Mouse (Mus musculus): ENCODE measurements around the gene Mcoln3. TPM values are rescaled to one million over a fixed set of nuclear protein-coding genes. Genes with fewer than 3 reads are reported as not detected.

Mcoln3 gene
- polyA plus RNA-seq, 1 experiment from 2014 or later: 0.61 TPM

DNA sequence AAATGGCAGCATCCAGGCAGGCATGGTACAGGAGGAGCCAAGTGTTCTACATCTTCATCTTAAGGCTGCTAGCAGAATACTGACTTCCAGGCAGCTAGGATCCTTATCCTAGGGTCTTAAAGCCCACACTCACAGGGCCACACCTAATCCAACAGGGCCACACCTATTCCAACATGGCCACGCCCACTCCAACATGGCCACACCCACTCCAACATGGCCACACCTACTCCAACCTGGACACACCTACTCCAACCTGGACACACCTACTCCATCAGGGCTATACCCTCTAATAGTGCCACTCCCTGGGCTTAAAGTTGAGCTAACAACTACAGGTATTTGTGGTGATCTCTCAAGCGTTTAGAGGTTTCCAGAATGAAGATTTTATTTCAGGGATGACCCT is 63.1 kb downstream of the Mcoln3 start:
- Histone ChIP-seq H3K4me2 (no peak overlapping the region), H3K36me3 (peaks cover 2% of the 10 kb centered on the region; the same call in 1 of the 2 replicates), H3K27ac (no peak overlapping the region), H3K4me1 (peaks cover 7% of the 10 kb centered on the region; the same call in 1 of the 2 replicates), H3K27me3 (replicated peaks) (no peaks in the 10 kb centered on the region), H3K9me3 (replicated peaks) (no peaks in the 10 kb centered on the region), H3K4me3 (no peak overlapping the region), H3K9ac (no peak overlapping the region)
- WGBS (ENCODE audit: insufficient replicate concordance): 21% methylated on average over 2 of the region's 2 CpGs
- no peak for ATAC-seq

DNA sequence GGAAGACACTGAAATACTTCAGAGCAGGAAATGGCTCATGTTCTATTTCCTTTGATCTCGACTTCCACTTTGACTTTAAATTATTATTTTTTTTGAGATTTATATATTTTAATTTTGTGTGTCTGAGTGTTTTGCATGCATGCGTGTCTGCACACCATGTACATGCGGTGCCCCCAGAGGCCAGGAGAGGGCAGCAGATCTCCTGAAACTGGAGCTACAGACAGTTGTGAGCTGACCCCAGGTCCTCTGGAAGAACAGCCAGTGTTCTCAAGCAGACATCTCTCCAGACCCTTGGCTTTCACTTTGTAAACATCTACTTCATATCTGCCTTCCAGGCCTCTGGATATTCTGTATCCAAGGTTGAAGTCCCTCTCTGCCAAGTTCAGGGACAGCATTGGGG is 63.7 kb downstream of the Mcoln3 start:
- Histone ChIP-seq H3K27me3 (replicated peaks) (no peaks in the 10 kb centered on the region), H3K4me2 (no peak overlapping the region), H3K27ac (no peak overlapping the region), H3K9me3 (replicated peaks) (no peaks in the 10 kb centered on the region), H3K36me3 (peaks cover 2% of the 10 kb centered on the region; the same call in 1 of the 2 replicates), H3K9ac (no peak overlapping the region), H3K4me3 (no peak overlapping the region), H3K4me1 (peaks cover 7% of the 10 kb centered on the region; the same call in 1 of the 2 replicates)
- WGBS (ENCODE audit: insufficient replicate concordance): 30% methylated on average over 3 of the region's 3 CpGs
- no peak for ATAC-seq

DNA sequence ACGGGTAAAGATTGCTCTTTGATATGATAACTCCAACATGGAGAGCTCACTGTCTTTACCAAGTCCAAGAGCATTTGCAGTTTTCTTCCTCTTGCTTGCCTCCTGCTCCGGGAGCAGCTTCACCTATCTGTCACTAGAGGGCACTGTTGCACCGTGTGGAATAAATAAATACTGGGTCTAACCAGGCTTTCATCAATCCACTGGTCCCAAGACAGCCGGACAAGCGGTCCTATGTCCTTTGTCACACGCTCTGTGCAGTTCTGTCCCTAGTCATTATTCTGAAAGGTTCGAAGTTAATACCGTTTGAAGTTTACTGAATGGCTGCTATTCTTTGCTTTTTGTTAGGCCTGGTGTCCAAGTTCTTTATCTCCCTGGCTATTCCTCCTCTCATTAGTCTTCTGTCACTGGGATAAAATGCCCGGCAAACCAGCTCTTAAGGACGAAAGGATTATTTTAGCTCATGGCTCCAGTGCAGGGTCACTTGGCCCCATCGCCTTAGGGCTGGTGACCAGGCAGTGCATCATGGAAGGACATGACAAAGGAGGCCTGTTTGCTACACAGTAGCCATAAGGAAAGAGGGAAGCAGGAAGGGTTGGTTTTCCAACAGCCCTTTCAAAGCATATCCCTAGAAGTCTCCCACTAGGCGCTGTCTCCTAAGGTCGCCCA is 67.9 kb downstream of the Mcoln3 start:
- Histone ChIP-seq H3K4me1 (peaks cover 4% of the 10 kb centered on the region; the same call in 1 of the 2 replicates), H3K27ac (no peak overlapping the region), H3K9me3 (replicated peaks) (no peaks in the 10 kb centered on the region), H3K9ac (no peak overlapping the region), H3K27me3 (replicated peaks) (no peaks in the 10 kb centered on the region), H3K4me3 (no peak overlapping the region), H3K4me2 (no peak overlapping the region), H3K36me3 (peaks cover 2% of the 10 kb centered on the region; the same call in 1 of the 2 replicates)
- ATAC-seq: no peak
- WGBS (ENCODE audit: insufficient replicate concordance): 34% methylated on average over 13 of the region's 13 CpGs

DNA sequence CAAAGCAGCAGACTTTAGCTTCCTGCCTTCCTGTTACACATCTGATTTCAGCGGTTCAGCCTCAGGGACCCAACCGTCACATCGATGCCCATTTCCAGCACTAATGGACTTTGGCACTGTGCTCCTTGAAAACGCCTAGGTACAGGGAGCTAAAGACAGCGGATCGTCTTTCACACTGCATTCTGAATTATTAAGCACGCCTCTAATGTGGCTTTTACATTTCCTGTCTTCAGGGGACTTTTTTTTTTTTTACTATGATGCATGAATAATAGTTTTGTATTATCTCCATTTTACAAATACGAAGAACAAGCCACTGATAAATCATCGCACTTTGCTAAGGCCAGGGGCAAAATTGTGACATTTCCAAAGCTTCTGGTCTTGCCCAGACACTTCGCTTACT is 68.8 kb downstream of the Mcoln3 start:
- no peak for ATAC-seq
- Histone ChIP-seq H3K27ac (no peak overlapping the region), H3K9me3 (replicated peaks) (no peaks in the 10 kb centered on the region), H3K27me3 (replicated peaks) (no peaks in the 10 kb centered on the region), H3K36me3 (no peaks in the 10 kb centered on the region), H3K4me2 (no peak overlapping the region), H3K9ac (no peak overlapping the region), H3K4me3 (no peak overlapping the region), H3K4me1 (no peaks in the 10 kb centered on the region)
- 72% methylated on average over 10 of the region's 10 CpGs for WGBS (ENCODE audit: insufficient replicate concordance)

DNA sequence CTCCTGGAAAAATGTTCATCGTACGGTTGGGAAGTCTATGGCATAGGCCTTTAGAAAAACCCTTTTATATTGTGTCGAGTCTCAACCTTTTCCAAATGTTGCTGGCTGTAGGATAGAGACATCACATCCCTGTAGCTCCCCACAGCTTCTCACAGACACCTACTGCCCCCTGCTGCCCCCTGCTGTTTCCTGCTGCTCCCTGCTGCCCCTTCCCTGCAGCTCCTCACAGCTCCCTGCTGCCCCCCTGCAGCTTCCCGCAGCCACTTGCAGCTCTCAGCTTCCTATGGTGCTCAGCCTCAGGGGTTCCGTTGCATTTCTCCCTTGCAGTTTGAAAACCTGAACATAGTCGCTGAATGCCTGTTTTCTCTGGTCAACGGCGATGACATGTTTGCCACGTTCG is 72.7 kb downstream of the Mcoln3 start:
- H3K4me2 ChIP-seq: no peak overlapping the region
- no peak overlapping the region for H3K4me3 ChIP-seq
- H3K27me3 ChIP-seq (replicated peaks): no peaks in the 10 kb centered on the region
- no peak overlapping the region for H3K9ac ChIP-seq
- H3K36me3 ChIP-seq: no peaks in the 10 kb centered on the region
- H3K27ac ChIP-seq: no peak overlapping the region
- H3K9me3 ChIP-seq (replicated peaks): no peaks in the 10 kb centered on the region
- no peaks in the 10 kb centered on the region for H3K4me1 ChIP-seq
- 59% methylated on average over 10 of the region's 10 CpGs for WGBS (ENCODE audit: insufficient replicate concordance)
- no peak for ATAC-seq

Other genes starting within 250 kb of the Mcoln3 start
- 25.0 and 26.0 TPM in 2 replicates for gene Bcl10, start 194.6 kb upstream of the Mcoln3 start, polyA plus RNA-seq (2016; fragmentation: Nextera tagmentation; extraction: Ambion mirVana)
- 25.6 and 27.4 TPM in 2 replicates for gene 2410004B18Rik, start 179.4 kb upstream of the Mcoln3 start, polyA plus RNA-seq (2016; fragmentation: Nextera tagmentation; extraction: Ambion mirVana)
- 1.3 and 1.4 TPM in 2 replicates for gene Syde2, start 129.6 kb upstream of the Mcoln3 start, polyA plus RNA-seq (2016; fragmentation: Nextera tagmentation; extraction: Ambion mirVana)
- gene Wdr63, start 9.3 kb upstream of the Mcoln3 start, polyA plus RNA-seq (2016; fragmentation: Nextera tagmentation; extraction: Ambion mirVana): 0.19 and 0.30 TPM in 2 replicates
- 5.4 and 5.7 TPM in 2 replicates for gene Mcoln2, start 32.4 kb downstream of the Mcoln3 start, polyA plus RNA-seq (2016; fragmentation: Nextera tagmentation; extraction: Ambion mirVana)
- 0.05 and 0.06 TPM in 2 replicates for gene Lpar3, start 103.5 kb downstream of the Mcoln3 start, polyA plus RNA-seq (2016; fragmentation: Nextera tagmentation; extraction: Ambion mirVana)

Measured in liver, embryonic 12.5 days (tissue).